Mouse (Mus musculus) intestine, postnatal 0 days (tissue): ENCODE data around the gene C87436. TPM values are rescaled to one million over a fixed set of nuclear protein-coding genes. Genes with fewer than 3 reads are reported as not detected.

ENCODE experiments used
- ATAC-seq: fragments of 200-750 bp; cut with Nextera tagmentation; 2 replicates; pipeline ENCODE4 v1.8.0; 2017; ENCODE audit warnings: mild to moderate bottlenecking, moderate TSS enrichment, moderate library complexity
- H3K27ac ChIP-seq: fragments of 300-500 bp; sonication (generic); 2 replicates; pipeline ENCODE4 v1.5.1; 2014; ENCODE audit warnings: mild to moderate bottlenecking, low read depth, low read length, moderate library complexity
- H3K27me3 ChIP-seq: fragments of 300-500 bp; sonication (generic); replicated peaks from 2 replicates; pipeline ENCODE4 v1.6.1; 2014; ENCODE audit warnings: low read length, mixed read lengths; ENCODE audit not compliant: control insufficient read depth, insufficient read depth
- H3K36me3 ChIP-seq: fragments of 300-500 bp; sonication (generic); 2 replicates; pipeline ENCODE4 v1.6.1; 2014; ENCODE audit warnings: mild to moderate bottlenecking, moderate library complexity; ENCODE audit not compliant: control insufficient read depth, insufficient read depth
- H3K4me1 ChIP-seq: fragments of 300-500 bp; sonication (generic); replicated peaks from 2 replicates; pipeline ENCODE4 v1.6.1; 2014; ENCODE audit warnings: antibody characterized with exemption, low read length, mixed read lengths; ENCODE audit not compliant: control insufficient read depth, insufficient read depth
- H3K4me2 ChIP-seq: fragments of 300-500 bp; sonication (generic); replicated peaks from 2 replicates; pipeline ENCODE4 v1.6.1; 2014; ENCODE audit warnings: low read depth, mild to moderate bottlenecking, moderate library complexity
- H3K4me3 ChIP-seq: fragments of 300-500 bp; sonication (generic); 2 replicates; pipeline ENCODE4 v1.5.1; 2014; ENCODE audit warnings: low read depth, low read length
- H3K9ac ChIP-seq: fragments of 300-500 bp; sonication (generic); 2 replicates; pipeline ENCODE4 v1.6.1; 2014; ENCODE audit warnings: mild to moderate bottlenecking, low read depth, low read length
- H3K9me3 ChIP-seq: fragments of 300-500 bp; sonication (generic); 2 replicates; pipeline ENCODE4 v1.6.1; 2016; ENCODE audit warnings: mixed run types; ENCODE audit not compliant: control insufficient read depth
- CTCF ChIP-seq: sonication (generic); IDR thresholded peaks from 2 replicates; pipeline ENCODE4 v1.5.1; 2016; ENCODE audit warnings: low read depth, mild to moderate bottlenecking, control low read depth, antibody characterized with exemption, moderate library complexity
- WGBS: fragments of 180-500 bp; shearing (Covaris S2); extraction: QIAGEN DNeasy Blood & Tissue Kit; methylation state at CpG from one replicate; pipeline ENCODE4 v1.1.7; 2014; 5-methylcytosine and 5-hydroxymethylcytosine counted together
- polyA plus RNA-seq: library from polyadenylated mRNA; unstranded; fragments of >200 nt; fragmentation: Nextera tagmentation; extraction: Ambion mirVana; gene quantifications from 2 replicates; pipeline ENCODE4 v1.2.1, GENCODE M21; 2015

The C87436 gene
- polyA plus RNA-seq, 1 experiment from 2014 or later = 12.8 TPM

DNA sequence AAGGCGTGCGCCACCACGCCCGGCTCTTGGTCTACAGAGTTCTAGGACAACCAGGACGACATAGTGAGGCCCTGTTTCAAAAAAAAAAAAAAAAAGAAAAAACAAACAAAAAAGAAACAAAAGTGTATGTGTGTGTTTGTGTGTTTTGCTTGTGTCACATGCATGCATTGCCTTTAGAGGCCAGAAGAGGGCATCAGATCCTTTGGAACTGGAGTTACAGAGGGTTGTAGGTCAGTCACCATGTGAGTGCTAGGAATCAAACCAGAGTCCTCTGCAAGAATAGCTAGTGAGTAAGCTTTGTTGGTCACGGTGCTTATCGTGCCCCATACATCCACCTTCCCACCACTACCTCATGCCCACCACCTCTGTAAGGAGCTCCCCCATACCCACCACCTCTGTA is 56.6 kb downstream of the C87436 start:
- peak; percentile 57 for TF ChIP-seq CTCF
- no peak for ATAC-seq
- no peaks in the 10 kb centered on the region for H3K36me3 ChIP-seq

GRCm38 (mm10) chr6:86495661-86496060 is 57.5 kb downstream of the C87436 start:
- Histone ChIP-seq H3K36me3 (no peaks in the 10 kb centered on the region), H3K4me1 (peaks cover 10% of the 10 kb centered on the region; the same call in 1 of the 2 replicates), H3K27ac (peak overlapping the region; percentile 46; the same call in 1 of the 2 replicates), H3K9ac (no peak overlapping the region), H3K4me3 (no peak overlapping the region), H3K4me2 (no peak overlapping the region), H3K27me3 (no peaks in the 10 kb centered on the region), H3K9me3 (no peaks in the 10 kb centered on the region)
- no peak for TF ChIP-seq CTCF
- no peak for ATAC-seq
- 54% methylated on average over 3 of the region's 3 CpGs for WGBS

More for the DNA sequence above, 56.6 kb downstream of the C87436 start:
- 94% methylated on average over 7 of the region's 7 CpGs for WGBS
- no peaks in the 10 kb centered on the region for H3K9me3 ChIP-seq
- no peaks in the 10 kb centered on the region for H3K27me3 ChIP-seq
- H3K4me2 ChIP-seq = no peak overlapping the region
- H3K4me1 ChIP-seq = peaks cover 10% of the 10 kb centered on the region; the same call in 1 of the 2 replicates
- H3K9ac ChIP-seq = no peak overlapping the region
- H3K27ac ChIP-seq = no peak overlapping the region
- no peak overlapping the region for H3K4me3 ChIP-seq

DNA sequence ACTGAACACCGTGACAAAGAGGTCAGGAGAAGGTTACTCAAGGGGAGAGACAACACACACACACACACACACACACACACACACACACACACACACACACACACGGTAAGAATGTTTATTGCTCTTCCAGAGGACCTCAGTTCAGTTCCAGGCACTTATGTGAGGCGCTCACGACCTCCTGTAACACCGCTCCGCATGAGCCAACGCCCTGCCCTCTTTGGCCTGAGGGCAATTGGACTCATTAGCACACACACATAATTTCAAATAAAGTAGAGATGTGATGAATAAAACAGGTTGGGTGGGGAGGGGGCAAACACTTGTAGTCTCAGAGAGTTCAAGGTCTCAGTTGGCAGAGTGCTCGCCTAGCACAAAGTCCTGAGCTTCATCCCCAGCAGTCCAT is 58.0 kb downstream of the C87436 start:
- no peak overlapping the region for H3K4me2 ChIP-seq
- peak overlapping the region; percentile 80 for H3K27ac ChIP-seq
- H3K4me3 ChIP-seq = no peak overlapping the region
- WGBS = 41% methylated on average over 8 of the region's 8 CpGs
- H3K9ac ChIP-seq = no peak overlapping the region
- no peaks in the 10 kb centered on the region for H3K27me3 ChIP-seq
- H3K36me3 ChIP-seq = no peaks in the 10 kb centered on the region
- H3K9me3 ChIP-seq = no peaks in the 10 kb centered on the region
- no peak for ATAC-seq
- peaks cover 10% of the 10 kb centered on the region; the same call in 1 of the 2 replicates for H3K4me1 ChIP-seq
- TF ChIP-seq CTCF = no peak

- Histone ChIP-seq H3K4me2 (peak overlapping the region; percentile 56), H3K4me3 (0 out of 2 replicates have a peak overlapping the region, but pooled peaks have one; percentile 29), H3K36me3 (no peaks in the 10 kb centered on the region), H3K27me3 (no peaks in the 10 kb centered on the region), H3K4me1 (peaks cover 10% of the 10 kb centered on the region; the same call in 1 of the 2 replicates), H3K9me3 (no peaks in the 10 kb centered on the region), H3K9ac (no peak overlapping the region), H3K27ac (peak overlapping the region; percentile 80; the same call in 1 of the 2 replicates)
- 65% methylated on average over 5 of the region's 5 CpGs for WGBS
- ATAC-seq = no peak
- no peak for TF ChIP-seq CTCF
These were observed 58.4 kb downstream of the C87436 start for GRCm38 (mm10) chr6:86496585-86496984.

GRCm38 (mm10) chr6:86497071-86497815 is 59.1 kb downstream of the C87436 start:
- Histone ChIP-seq H3K27me3 (no peaks in the 10 kb centered on the region), H3K9me3 (no peaks in the 10 kb centered on the region), H3K4me1 (peaks cover 10% of the 10 kb centered on the region; the same call in 1 of the 2 replicates), H3K27ac (peak overlapping the region; percentile 80), H3K36me3 (no peaks in the 10 kb centered on the region), H3K4me3 (peak overlapping the region; percentile 29), H3K9ac (peak overlapping the region; percentile 26; the same call in 1 of the 2 replicates), H3K4me2 (peak overlapping the region; percentile 56)
- TF ChIP-seq CTCF = peak; percentile 54
- 10% methylated on average over 13 of the region's 13 CpGs for WGBS
- peak; percentile 32 for ATAC-seq

DNA sequence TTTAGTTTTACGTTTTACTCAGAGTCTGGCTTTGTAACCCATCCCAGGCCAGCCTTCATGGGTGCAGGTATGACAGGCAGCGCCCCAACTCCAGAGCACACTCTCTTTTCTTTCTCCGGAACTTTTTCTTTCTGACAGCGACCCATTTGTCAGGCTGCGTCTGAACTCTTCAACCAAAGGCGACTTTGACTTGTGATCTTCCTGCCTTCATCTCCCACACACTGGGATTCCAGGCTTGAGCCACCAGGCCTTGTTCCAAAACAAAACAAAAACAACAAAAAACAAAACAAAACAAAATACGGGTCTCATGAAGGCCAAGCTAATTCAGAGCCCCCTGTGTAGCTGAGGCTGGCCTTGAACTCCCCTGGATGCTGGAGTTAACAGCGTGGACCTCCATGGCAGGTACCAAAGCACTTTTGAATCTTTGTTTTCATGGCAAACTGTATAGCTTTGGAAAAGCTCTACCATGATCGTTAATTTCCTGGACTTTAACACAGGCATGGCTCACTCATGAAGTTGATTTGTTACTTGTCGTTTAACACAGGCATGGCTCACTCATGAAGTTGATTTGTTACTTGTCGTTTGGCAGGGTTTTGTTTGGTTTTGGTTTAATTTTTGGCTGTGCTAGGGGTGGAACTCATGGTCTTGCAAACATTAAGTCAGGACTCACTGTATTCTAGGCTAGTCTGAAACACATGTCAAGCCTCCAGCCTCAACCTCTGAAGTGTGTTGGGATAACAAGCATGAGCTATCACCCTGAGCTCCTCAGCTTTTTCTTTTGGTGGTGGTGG is 60.0 kb downstream of the C87436 start:
- H3K27ac ChIP-seq = peak overlapping the region; percentile 80
- H3K4me2 ChIP-seq = peak overlapping the region; percentile 56
- H3K4me3 ChIP-seq = peak overlapping the region; percentile 29
- no peak for TF ChIP-seq CTCF
- ATAC-seq = no peak
- H3K4me1 ChIP-seq = peaks cover 10% of the 10 kb centered on the region; the same call in 1 of the 2 replicates
- H3K27me3 ChIP-seq = no peaks in the 10 kb centered on the region
- 52% methylated on average over 11 of the region's 11 CpGs for WGBS
- H3K9ac ChIP-seq = no peak overlapping the region; the same call in 1 of the 2 replicates
- H3K9me3 ChIP-seq = no peaks in the 10 kb centered on the region
- no peaks in the 10 kb centered on the region for H3K36me3 ChIP-seq
